Mouse (Mus musculus) mesoderm, embryonic 11.5 days (tissue): ENCODE measurements around the gene Cd6.

Source experiments
- DNase-seq: peaks from one replicate; pipeline ENCODE4 v3.0.0-alpha.2; 2012; ENCODE audit warnings: low read depth, low spot score

Gene Cd6

DNA sequence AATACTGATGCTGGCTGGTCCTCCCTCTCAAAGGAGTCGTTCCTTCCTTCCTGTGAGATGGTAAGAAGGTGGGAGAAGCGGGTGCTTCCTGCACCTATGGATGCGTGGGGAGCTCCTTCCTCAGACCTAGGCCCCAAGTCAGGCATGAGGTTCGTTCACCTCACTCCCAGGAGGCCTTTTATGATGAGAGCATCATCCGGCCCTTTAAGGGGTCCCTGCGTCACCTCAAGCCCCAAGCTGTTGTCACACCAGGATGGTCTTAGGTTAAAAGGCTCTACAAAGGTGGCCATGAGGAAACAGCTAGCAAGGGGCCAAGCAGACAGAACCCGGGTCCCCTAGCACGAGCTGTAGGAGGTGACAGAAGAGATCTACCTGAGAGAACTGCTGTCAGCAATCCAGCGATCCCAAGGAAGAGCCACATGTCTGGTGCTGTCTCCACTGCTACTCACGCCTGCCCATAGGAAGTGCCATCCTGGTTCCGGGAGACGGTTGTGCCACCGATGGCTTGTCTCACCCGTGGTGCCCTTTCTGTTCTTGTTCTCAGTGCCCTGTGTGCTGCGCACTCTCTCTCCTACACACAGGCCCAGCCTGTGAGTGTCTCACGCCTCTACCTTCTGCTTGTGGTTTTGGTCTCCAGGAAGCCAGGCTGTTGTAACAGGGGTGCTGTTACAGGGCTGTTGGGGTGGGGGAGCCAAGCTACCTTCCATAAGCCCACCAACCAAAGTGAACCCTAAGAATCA is at the start of gene Cd6:
Gene Cd6 (minus strand): TSS at position 623 of the 740 bp plus-strand sequence.
- DNase-seq, result no peak

- DNase-seq, result no peak
Observed at GRCm38 (mm10) chr19:10878201-10878837, 48.5 kb upstream of the Cd6 start.

GRCm38 (mm10) chr19:10871328-10871961 is 41.6 kb upstream of the Cd6 start:
- DNase-seq, result no peak

DNA sequence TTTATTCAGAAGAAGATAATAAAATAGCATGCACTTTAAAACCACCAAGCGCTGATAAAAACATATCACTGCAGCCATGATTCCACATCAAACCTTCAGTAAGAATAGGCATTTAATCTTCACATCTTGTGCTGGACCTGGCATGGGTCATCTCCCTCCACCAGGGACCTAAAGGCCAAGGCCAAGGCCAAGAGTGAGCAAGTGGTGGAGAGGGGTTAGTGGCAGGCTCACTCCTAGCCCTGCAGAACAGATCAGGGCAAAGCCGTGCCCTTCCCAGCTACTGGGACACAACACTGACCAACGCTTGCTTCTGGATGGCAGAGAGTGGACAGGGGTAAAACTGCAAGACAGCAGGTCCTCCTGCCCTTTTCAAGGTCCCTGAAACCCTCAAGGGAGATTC is 40.8 kb upstream of the Cd6 start:
- no peak for DNase-seq

DNA sequence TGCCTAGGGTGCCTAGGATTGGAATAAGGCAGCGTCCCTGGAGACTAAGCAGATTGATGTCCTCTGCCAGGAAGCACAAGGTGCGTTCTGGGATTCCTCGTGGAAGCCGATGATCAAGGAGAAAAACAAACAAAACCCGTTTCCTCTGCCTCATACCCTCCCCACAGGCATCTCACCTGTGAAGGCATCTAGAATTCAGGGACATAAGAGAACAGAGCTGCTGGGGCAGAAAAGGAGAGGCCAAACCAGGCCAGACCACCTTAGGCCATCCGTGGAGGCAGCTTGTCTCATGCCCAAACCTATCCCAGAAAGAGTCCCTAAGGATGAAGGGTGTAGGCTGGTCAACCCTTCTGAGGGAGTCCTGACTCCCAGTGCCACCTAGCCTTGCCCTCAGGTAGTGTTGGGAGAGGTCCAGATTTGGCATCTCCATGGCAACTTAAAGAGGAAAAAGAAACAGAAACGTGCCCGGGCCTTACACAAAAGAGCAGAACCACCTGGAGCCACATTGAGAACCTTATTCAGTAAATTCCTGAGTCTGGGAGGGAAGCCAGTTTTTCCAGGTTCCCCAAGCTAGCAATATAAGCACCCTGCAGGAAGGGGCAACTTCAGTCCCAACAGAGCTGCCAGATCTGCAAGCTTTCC is 40.1 kb upstream of the Cd6 start, which contains the start of gene Tmem132a:
Gene Tmem132a (minus strand): TSS at position 55 of the 642 bp plus-strand sequence.
- no peak for DNase-seq

GRCm38 (mm10) chr19:10869241-10869885 is 39.5 kb upstream of the Cd6 start:
- DNase-seq, result peak; percentile 85

DNA sequence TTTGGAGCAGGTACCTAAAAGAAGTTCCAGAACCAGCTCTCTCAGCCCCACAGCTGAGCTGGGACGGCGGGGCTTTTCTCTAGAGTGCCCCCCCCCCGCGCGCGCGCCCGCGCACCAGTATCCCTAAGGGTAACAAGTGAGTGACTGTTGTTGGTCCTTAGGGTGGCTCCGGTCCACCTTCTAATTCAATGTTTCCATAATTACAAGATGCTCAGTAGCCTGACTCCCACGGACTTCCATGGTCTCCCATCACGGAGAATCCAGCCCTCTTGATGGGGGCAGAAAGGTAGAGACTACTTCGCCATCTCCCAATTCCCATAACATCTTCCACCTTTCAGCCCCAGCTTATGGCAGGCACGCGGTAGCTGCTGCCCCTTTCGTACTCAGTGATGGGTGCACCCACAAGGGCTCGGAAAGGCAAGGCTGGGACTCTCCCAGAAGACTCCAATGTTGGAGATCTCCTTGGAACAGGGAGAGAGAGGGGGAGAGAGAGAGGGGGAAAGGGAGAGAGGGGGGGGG is 38.8 kb upstream of the Cd6 start:
- DNase-seq, result no peak

GRCm38 (mm10) chr19:10867946-10868622 is 38.2 kb upstream of the Cd6 start:
- DNase-seq, result no peak

GRCm38 (mm10) chr19:10866351-10866750 is 36.5 kb upstream of the Cd6 start:
- no peak for DNase-seq

DNA sequence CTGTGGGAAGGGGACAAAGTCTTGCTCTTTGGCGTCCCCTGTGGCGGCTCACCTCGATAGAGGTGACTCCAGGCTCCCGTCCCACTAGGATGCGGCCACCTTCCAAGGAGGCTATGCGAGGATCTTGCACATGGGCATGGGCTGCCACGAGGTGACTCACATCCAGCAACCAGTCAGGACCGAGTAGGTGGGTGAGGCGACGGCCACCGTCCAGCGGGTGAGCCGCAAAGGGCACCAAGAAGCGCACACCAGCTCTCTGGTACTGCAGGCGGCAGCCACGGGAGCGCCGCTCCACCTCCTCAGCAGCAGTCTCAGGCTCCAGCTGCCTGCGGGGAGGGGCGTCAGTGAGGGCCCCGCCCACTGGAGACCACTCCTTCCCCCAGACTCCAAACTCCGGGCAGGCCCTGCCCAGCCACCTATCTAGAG is 30.2 kb upstream of the Cd6 start:
- no peak for DNase-seq

DNA sequence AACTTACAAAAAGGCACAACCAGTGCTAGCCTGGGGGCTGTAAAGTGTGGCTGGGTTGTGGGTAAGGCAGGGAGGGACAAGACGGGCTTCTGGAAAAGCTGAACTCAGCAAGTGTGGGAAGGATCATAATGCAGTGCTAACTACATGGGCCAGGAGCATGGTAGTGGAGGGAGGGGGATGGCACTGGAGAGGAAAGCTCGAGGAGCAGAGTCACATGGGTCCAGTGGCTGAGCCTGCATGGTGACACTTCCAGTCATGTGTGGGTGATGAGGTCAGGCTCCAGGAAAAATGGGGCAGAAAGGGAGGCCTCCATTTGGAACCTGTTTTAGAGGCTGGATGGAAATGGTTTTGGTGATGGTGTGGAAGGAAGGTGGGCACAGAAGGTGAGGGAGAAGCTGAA is 26.7 kb upstream of the Cd6 start:
- no peak for DNase-seq

DNA sequence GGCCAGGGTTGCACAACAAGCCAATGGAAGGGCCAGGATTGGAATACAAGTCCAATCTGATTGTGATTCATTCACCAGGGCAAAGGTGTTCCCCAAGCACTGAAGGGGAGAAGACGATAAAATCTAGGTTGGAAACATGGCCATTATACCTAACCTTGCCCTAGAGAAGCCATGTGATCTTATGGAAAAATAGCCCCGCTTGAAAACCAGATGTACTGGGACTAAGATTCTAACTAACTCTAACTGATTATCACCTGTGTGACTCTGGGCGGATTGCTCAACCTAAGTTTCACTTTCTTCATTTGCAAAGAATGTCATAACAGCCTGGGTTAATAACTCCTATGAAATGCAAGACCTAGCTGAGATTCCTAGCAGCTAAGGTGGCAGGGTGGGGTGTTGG is 25.6 kb upstream of the Cd6 start:
- no peak for DNase-seq

- DNase-seq, result no peak
Observed at GRCm38 (mm10) chr19:10847311-10848087, 17.6 kb upstream of the Cd6 start.

- peak; percentile 37 for DNase-seq
Observed at GRCm38 (mm10) chr19:10846150-10846549, 16.3 kb upstream of the Cd6 start.

DNA sequence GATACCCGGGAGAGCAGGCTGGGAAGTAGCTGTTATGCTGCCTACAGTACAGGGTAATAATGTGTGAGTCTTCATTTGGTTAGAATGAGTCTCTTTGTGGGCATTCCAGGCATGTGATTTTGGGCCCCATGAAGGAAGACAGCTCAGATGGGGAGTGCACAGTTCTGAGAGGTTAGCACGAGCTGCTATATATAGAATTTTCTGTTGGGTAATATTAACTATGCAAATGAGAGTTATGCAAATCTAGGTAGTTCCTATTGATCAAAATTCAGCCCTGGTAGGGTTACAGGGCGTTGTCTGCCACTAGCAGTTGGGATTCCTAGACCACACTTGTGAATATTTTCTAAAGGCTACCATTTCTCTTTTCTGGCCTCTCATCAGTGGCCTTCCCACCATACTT is 15.6 kb upstream of the Cd6 start:
- no peak for DNase-seq

DNA sequence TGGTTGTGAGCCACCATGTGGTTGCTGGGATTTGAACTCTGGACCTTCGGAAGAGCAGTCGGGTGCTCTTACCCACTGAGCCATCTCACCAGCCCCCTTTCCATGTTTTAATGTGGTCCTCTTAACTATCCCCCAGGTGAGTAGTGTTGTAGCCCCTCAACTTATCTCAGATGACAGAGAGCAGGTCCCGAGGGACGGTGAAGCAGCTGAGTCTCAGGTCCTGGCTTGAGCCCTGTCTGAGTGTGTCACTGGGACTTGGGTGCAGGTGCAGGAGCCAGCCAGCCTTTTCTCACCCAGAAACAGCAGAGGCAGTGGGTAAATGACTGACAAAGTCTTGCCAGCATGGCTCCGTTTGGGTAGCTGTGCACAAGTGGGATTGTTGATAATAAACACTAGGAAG is 14.3 kb upstream of the Cd6 start:
- no peak for DNase-seq

GRCm38 (mm10) chr19:10842914-10843313 is 13.1 kb upstream of the Cd6 start:
- DNase-seq, result no peak

GRCm38 (mm10) chr19:10841721-10842626 is 12.1 kb upstream of the Cd6 start:
- peak; percentile 27 for DNase-seq
